Mouse (Mus musculus) kidney, embryonic 16.5 days (tissue): Measurements from ENCODE around the gene Hesx1. TPM values are rescaled to one million over a fixed set of nuclear protein-coding genes. Genes with fewer than 3 reads are reported as not detected.

ENCODE experiments used
- ATAC-seq: fragments of 200-750 bp; cut with Nextera tagmentation; 2 replicates; pipeline ENCODE4 v1.8.0; 2017; ENCODE audit warnings: moderate TSS enrichment; ENCODE audit not compliant: low FRiP score, low TSS enrichment
- H3K27ac ChIP-seq: fragments of 300-500 bp; sonication (generic); 2 replicates; pipeline ENCODE4 v1.5.1; 2014; ENCODE audit warnings: low read length
- H3K27me3 ChIP-seq: fragments of 300-500 bp; sonication (generic); 2 replicates; pipeline ENCODE4 v1.6.1; 2014; ENCODE audit warnings: low read length, control low read depth, mixed read lengths; ENCODE audit not compliant: insufficient read depth
- H3K36me3 ChIP-seq: fragments of 300-500 bp; sonication (generic); 2 replicates; pipeline ENCODE4 v1.6.1; 2014; ENCODE audit warnings: low read length, control low read depth, mixed read lengths; ENCODE audit not compliant: insufficient read depth
- H3K4me1 ChIP-seq: fragments of 300-500 bp; sonication (generic); 2 replicates; pipeline ENCODE4 v1.6.1; 2014; ENCODE audit warnings: low read length, control low read depth, mixed read lengths; ENCODE audit not compliant: insufficient read depth
- H3K4me2 ChIP-seq: fragments of 300-500 bp; sonication (generic); replicated peaks from 2 replicates; pipeline ENCODE4 v1.6.1; 2014; ENCODE audit warnings: low read depth, low read length
- H3K4me3 ChIP-seq: fragments of 300-500 bp; sonication (generic); 2 replicates; pipeline ENCODE4 v1.5.1; 2014; ENCODE audit warnings: mild to moderate bottlenecking, low read length
- H3K9ac ChIP-seq: fragments of 300-500 bp; sonication (generic); replicated peaks from 2 replicates; pipeline ENCODE4 v1.6.1; 2014; ENCODE audit warnings: low read length
- H3K9me3 ChIP-seq: fragments of 300-500 bp; sonication (generic); 2 replicates; pipeline ENCODE4 v1.6.1; 2016; ENCODE audit warnings: low read length, control low read depth
- WGBS: fragments of 180-500 bp; shearing (Covaris S2); extraction: QIAGEN DNeasy Blood & Tissue Kit; methylation state at CpG from one replicate; pipeline ENCODE4 v1.1.7; 2014; 5-methylcytosine and 5-hydroxymethylcytosine counted together
- polyA plus RNA-seq: library from polyadenylated mRNA; unstranded; fragments of >200 nt; fragmentation: Nextera tagmentation; extraction: Ambion mirVana; gene quantifications from 2 replicates; pipeline ENCODE4 v1.2.1, GENCODE M21; 2015

The Hesx1 gene
- polyA plus RNA-seq, 1 experiment from 2014 or later, result 0.65 TPM

DNA sequence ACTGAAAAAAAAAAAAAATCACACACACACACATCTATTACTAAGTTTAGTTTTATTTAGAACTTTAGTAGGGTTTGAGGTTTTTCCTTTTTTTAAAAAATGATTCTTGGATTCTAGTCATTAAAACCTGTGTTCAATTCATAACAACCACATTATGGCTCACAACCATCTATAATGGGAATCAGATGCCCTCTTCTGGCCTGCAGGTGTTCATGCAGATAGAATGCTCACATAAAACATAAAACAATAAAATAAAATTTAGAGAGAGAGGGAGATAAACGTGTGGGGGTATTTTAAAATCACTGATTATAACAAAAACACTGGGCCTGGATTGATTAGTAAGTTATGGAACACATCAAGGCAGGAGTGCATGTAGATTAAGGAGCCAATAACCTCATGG lies 43.3 kb downstream of the Hesx1 start:
- Histone ChIP-seq H3K36me3 (no peaks in the 10 kb centered on the region), H3K9ac (no peak overlapping the region), H3K27me3 (0 out of 2 replicates have a peak, but pooled peaks cover 2% of the 10 kb centered on the region), H3K4me3 (no peak overlapping the region), H3K9me3 (no peaks in the 10 kb centered on the region), H3K4me1 (peaks cover 19% of the 10 kb centered on the region), H3K27ac (no peak overlapping the region), H3K4me2 (no peak overlapping the region)
- ATAC-seq, result no peak
- 64% methylated on average over 1 of the region's 1 CpGs for WGBS

DNA sequence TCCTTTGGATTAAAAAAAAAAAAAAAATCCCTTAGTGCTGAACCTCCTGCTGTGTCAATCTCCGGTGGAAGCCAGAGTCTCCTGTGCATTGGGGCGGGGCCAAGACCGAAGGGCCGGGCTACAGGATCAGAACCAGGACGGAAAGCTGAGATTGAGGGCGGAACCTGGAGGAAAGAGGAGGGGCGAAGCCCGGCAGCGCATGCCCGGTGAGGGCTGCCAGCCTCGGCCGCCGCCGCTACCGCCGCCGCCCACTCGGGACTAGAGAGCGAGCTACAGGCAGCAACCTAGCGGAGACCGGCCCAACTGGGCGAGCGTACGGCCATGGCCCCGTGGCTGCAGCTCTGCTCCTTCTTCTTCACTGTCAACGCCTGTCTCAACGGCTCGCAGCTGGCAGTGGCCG lies 44.6 kb downstream of the Hesx1 start, which contains the start of gene Il17rd:
TSS of gene Il17rd (plus strand) at position 159 of the 400 bp plus-strand sequence.
- Histone ChIP-seq H3K9ac (peak within 1 kb of the TSS; percentile 85), H3K27me3 (0 out of 2 replicates have a peak, but pooled peaks cover 2% of the 10 kb centered on the region), H3K9me3 (no peaks in the 10 kb centered on the region), H3K27ac (peak within 1 kb of the TSS; percentile 90), H3K36me3 (no peaks in the 10 kb centered on the region), H3K4me3 (peak within 1 kb of the TSS; percentile 94), H3K4me1 (peaks cover 32% of the 10 kb centered on the region), H3K4me2 (peak within 1 kb of the TSS; percentile 90)
- ATAC-seq, result peak; percentile 93
- WGBS, result under 1% methylated on average over 29 of the region's 29 CpGs

DNA sequence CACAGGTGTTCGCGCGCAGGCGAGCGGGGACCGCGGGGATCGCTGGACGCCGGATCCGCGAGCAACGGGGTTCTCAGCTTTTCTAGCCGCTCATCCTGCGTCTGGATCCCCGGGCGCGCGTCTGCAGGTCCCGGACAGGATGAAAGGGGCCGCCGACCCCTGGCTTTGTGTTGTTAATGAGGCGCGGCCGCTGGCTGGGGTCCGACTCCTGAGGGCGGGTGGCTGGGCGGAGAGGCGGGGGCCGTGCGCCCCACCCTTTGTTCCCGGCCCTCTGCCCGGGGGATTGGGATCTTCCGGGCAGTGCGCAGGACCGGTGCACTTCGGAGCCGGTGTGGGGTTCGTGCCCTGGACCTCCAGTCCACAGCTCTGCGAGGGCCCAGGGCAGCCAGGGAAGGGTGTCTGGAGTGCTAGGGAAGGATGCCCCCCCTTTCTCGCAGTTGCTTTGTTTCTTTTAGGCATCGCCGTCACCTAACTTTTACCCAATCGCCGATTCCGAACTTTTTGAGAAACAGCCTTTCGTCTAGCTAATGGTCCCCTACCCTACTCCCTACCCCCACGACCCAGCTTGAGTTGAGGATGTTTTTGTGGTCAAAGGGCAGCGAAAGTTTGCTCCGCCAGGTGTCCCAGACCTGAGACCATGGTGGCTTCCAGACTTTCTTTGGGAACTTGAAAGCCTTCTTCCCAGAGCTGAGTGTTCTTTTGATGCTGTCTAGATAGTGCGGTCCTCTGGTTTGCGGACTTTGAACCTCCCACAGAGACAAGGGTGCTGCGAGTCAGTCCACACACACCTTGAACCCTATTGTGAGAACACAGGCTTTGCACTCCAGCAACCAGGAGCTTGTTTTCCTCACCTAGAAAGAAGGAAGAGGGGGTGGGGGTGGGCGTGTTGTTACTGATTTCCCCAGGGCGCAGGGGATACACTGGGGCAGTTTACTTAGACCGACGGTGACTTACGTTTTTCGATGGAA lies 45.3 kb downstream of the Hesx1 start:
- peak overlapping the region; percentile 90 for H3K27ac ChIP-seq
- no peaks in the 10 kb centered on the region for H3K9me3 ChIP-seq
- ATAC-seq, result peak; percentile 49
- 0 out of 2 replicates have a peak, but pooled peaks cover 2% of the 10 kb centered on the region for H3K27me3 ChIP-seq
- under 1% methylated on average over 59 of the region's 59 CpGs for WGBS
- H3K4me1 ChIP-seq, result peaks cover 40% of the 10 kb centered on the region
- H3K9ac ChIP-seq, result peak overlapping the region; percentile 85
- peak overlapping the region; percentile 94 for H3K4me3 ChIP-seq
- H3K36me3 ChIP-seq, result no peaks in the 10 kb centered on the region
- H3K4me2 ChIP-seq, result peak overlapping the region; percentile 90

DNA sequence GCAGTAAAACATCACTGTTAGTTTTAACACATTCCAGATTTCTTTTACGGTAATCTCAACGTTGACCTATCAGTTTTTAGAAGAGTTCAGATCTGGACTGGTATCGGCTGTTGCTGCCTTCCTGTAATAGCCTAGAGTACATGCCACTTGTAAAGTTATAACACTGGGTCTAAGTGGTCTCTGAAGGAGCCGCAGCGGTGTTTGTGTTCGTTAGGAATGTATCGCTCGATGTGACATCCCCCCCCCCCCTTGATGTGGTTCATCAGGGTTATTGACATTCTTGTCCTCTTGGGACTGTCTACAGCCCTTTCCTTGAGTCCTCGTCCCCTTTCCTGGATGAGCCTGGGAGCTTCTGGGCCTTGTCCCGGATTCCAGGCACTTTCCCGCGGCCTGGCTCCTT lies 46.2 kb downstream of the Hesx1 start:
- ATAC-seq, result no peak
- H3K9me3 ChIP-seq, result no peaks in the 10 kb centered on the region
- H3K36me3 ChIP-seq, result no peaks in the 10 kb centered on the region
- H3K4me2 ChIP-seq, result peak overlapping the region; percentile 90
- 0 out of 2 replicates have a peak, but pooled peaks cover 2% of the 10 kb centered on the region for H3K27me3 ChIP-seq
- H3K27ac ChIP-seq, result peak overlapping the region; percentile 90
- H3K4me3 ChIP-seq, result peak overlapping the region; percentile 94
- peak overlapping the region; percentile 85 for H3K9ac ChIP-seq
- 20% methylated on average over 12 of the region's 12 CpGs for WGBS
- peaks cover 48% of the 10 kb centered on the region for H3K4me1 ChIP-seq

DNA sequence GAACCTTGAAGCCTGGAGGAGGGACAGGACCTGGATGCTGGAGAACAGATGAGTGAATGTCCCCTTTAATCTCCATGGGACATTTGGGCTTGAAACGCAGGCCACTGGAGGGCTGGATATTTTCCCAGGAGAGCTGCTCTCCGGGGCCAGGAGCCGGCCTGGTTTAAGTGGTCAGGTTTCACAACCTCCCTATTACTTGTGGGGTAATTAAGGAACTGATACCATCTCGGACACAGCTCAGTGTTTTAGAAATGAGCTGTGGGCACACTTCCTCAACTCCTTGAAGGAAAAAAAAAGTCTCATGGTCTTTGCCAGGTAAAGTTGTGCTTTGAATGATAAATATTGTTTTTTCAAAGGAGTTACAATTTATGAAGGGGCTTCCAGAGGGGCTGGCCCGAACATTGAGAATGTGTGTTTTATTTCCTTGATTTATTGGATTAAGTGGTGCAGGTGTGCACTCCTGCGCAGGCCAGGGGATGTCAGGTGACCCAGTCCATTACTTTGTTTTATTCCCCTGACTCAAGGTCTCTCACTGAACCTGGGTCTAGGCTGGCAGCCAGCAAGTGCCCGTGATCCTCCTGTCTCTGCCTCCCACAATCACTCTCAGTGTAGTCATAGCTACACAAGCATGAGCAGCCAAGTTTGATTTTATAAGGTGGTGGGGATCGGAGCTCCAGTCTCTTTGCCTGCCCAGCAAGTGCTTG lies 48.2 kb downstream of the Hesx1 start:
- WGBS, result 16% methylated on average over 8 of the region's 8 CpGs
- Histone ChIP-seq H3K4me1 (peaks cover 67% of the 10 kb centered on the region), H3K27me3 (0 out of 2 replicates have a peak, but pooled peaks cover 2% of the 10 kb centered on the region), H3K4me3 (no peak overlapping the region), H3K36me3 (no peaks in the 10 kb centered on the region), H3K4me2 (peak overlapping the region; percentile 28; the same call in 1 of the 2 replicates), H3K27ac (peak overlapping the region; percentile 78), H3K9ac (0 out of 2 replicates have a peak overlapping the region, but pooled peaks have one; percentile 25), H3K9me3 (no peaks in the 10 kb centered on the region)
- ATAC-seq, result no peak

DNA sequence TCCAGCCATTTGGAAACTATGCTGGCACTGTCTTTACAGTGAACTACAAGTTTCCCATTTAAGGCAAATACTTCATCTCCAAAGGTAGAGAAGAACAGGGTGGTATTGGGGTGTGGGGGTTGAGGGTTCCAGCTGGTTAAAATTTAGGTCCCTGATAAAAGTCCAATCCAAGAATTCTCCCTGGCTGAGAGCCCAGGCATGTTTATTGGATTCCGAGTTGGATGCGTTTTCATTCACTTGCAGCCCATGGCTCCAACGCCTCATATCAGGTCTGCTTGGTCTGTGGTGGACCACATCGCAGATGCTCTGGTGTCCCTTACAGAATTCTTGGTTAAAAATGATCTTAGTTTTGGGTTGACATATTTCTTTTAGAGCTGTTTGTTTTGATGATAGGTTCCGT lies 49.2 kb downstream of the Hesx1 start:
- H3K36me3 ChIP-seq, result no peaks in the 10 kb centered on the region
- H3K9me3 ChIP-seq, result no peaks in the 10 kb centered on the region
- H3K9ac ChIP-seq, result no peak overlapping the region
- no peak overlapping the region for H3K4me3 ChIP-seq
- 39% methylated on average over 5 of the region's 5 CpGs for WGBS
- H3K4me1 ChIP-seq, result peaks cover 76% of the 10 kb centered on the region
- peak overlapping the region; percentile 9 for H3K4me2 ChIP-seq
- ATAC-seq, result no peak
- peak overlapping the region; percentile 82 for H3K27ac ChIP-seq
- H3K27me3 ChIP-seq, result 0 out of 2 replicates have a peak, but pooled peaks cover 2% of the 10 kb centered on the region

DNA sequence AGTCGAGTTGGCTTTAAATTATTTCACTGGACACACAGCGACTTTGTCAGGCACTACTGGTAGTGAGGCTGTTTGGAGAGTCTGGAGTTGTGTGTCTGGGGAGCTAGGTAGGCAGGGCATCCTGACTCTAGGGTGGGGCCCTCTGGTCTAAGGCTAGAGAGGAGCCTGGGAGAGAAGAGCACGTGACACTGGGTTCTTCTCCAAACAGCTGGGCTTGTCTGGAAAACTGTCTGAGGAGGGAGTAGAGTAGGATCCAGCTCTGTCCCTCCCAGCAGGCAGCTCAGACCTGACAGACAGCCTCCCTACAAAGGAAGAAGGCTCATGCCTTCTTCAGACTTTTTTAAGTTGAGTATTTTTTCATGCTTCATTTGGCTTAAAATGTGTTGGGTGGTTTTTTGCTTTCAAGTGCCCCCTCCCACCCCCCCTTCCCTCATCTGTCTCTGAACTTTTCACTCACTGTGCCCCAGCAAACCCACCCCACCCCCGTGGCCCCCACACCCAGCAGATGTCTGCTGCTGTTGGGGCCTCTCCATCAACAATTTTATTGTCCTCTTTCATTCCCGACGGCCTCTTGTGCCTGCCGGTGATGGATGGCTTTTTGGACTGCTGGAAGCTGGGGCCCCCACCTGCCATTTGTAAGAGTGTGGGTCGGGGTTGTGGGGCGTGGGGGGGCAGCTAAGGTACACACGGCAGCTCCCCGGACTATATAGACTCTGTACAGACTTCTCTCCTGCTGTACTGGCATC lies 50.2 kb downstream of the Hesx1 start:
- Histone ChIP-seq H3K4me2 (peak overlapping the region; percentile 11), H3K4me3 (no peak overlapping the region), H3K36me3 (no peaks in the 10 kb centered on the region), H3K9ac (no peak overlapping the region), H3K9me3 (no peaks in the 10 kb centered on the region), H3K27me3 (0 out of 2 replicates have a peak, but pooled peaks cover 2% of the 10 kb centered on the region), H3K4me1 (peaks cover 83% of the 10 kb centered on the region), H3K27ac (peak overlapping the region; percentile 82)
- WGBS, result 6% methylated on average over 11 of the region's 11 CpGs
- peak; percentile 64 for ATAC-seq

DNA sequence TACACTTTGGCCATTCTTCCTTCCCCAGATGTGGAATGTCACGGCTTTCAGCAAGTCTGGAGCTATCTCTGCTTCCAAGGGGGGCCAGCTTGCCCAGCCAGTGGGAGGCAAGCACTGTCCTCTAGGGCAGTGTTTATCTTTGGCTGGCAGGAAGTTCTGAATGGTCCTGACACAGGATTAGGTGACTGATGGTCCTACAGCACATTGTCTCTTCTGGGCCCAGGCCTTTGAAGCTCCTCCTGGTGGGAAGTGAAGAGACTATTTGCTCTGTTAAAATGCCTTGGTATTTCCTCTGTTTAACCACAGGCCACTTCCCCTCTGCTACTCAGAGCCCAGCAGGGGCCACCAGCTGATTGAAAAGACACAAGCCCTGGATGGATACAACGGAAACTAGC lies 50.7 kb downstream of the Hesx1 start:
- H3K4me2 ChIP-seq, result peak overlapping the region; percentile 11
- no peak overlapping the region; the same call in 1 of the 2 replicates for H3K9ac ChIP-seq
- no peak overlapping the region for H3K4me3 ChIP-seq
- H3K27me3 ChIP-seq, result 0 out of 2 replicates have a peak, but pooled peaks cover 2% of the 10 kb centered on the region
- H3K9me3 ChIP-seq, result no peaks in the 10 kb centered on the region
- 17% methylated on average over 2 of the region's 2 CpGs for whole genome bisulfite sequencing
- ATAC-seq, result peak; percentile 74
- H3K27ac ChIP-seq, result peak overlapping the region; percentile 82
- H3K36me3 ChIP-seq, result no peaks in the 10 kb centered on the region
- H3K4me1 ChIP-seq, result peaks cover 85% of the 10 kb centered on the region
